Mouse (Mus musculus): ENCODE data around the gene Arid1b.
A peak's percentile ranks its signal among the peaks of the same experiment; 100 is the strongest.

The Arid1b gene

GRCm38 (mm10) chr17:5329478-5329877 is 335.3 kb downstream of the Arid1b start:
- DNase-seq = peak; percentile 41

- DNase-seq = no peak
These were observed 335.9 kb downstream of the Arid1b start for GRCm38 (mm10) chr17:5330063-5330462.

GRCm38 (mm10) chr17:5330644-5331043 is 336.5 kb downstream of the Arid1b start:
- DNase-seq = no peak

- DNase-seq = no peak
These were observed 337.3 kb downstream of the Arid1b start for GRCm38 (mm10) chr17:5331387-5331786.

- DNase-seq = no peak
These were observed 340.4 kb downstream of the Arid1b start for GRCm38 (mm10) chr17:5334567-5334966.

GRCm38 (mm10) chr17:5344426-5344825 is 350.3 kb downstream of the Arid1b start:
- DNase-seq = no peak

DNA sequence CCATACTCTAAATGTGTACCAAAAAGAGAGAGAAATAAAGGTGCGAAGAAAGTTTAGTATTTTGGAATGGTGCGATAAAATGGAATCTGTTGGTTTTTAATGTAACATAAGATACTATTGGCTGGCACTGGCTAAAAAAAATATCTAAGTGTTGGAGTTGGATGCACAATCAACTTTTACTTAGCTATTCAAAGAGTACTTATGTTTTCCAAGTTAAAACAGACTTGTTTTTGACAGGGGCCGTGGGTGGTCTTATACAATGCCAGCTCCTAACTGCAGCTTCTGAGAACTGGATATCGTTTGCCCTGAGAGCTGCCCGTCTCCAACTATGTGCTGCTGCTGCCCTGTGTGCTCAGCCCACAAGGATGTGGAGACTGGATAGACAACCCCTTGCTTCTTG is 351.7 kb downstream of the Arid1b start:
- DNase-seq = no peak

DNA sequence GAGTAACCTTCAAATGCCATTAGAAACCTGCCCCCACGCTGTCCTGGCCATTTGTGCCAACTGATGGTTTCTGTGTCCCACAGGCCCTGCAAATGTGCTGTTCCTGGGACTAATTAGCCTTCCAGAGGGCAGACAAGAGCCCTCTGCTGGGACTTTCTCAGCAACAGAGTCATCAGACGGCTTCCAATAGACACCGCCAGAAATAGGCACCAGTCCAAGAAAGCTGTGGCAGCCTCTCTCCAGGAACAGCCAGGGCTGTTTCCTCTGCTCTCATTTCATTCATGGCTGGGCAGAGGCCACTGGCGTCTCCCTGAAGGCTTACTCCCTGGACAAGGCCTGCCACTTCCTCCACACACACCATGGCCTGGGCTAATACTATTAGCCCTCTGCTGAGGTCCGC is 358.8 kb downstream of the Arid1b start:
- no peak for DNase-seq

GRCm38 (mm10) chr17:5360759-5361158 is 366.6 kb downstream of the Arid1b start:
- no peak for DNase-seq

DNA sequence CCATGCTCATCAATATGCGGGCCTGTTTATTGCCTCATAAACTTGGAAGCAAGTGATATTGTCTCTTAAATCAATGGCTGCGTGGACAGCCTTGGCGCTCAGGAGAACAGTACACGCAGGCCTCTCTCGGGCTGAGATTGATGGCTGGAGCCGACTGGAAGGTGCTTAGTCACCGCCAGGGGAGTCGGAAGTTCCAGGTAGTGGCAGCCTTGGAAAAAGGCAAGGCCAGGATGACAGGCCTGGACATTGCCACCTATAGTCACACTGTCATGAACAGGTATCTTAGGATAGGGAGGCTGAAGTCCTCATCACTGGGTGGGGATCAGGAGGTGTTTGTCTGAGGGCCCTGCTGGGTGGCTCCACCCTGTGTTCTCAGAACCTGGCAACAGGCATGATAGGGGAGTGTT is 371.9 kb downstream of the Arid1b start:
- DNase-seq = no peak

- DNase-seq = no peak
These were observed 376.9 kb downstream of the Arid1b start for GRCm38 (mm10) chr17:5371032-5371431.

GRCm38 (mm10) chr17:5371521-5371920 is 377.4 kb downstream of the Arid1b start:
- peak; percentile 44 for DNase-seq

GRCm38 (mm10) chr17:5372951-5373350 is 378.8 kb downstream of the Arid1b start:
- no peak for DNase-seq

DNA sequence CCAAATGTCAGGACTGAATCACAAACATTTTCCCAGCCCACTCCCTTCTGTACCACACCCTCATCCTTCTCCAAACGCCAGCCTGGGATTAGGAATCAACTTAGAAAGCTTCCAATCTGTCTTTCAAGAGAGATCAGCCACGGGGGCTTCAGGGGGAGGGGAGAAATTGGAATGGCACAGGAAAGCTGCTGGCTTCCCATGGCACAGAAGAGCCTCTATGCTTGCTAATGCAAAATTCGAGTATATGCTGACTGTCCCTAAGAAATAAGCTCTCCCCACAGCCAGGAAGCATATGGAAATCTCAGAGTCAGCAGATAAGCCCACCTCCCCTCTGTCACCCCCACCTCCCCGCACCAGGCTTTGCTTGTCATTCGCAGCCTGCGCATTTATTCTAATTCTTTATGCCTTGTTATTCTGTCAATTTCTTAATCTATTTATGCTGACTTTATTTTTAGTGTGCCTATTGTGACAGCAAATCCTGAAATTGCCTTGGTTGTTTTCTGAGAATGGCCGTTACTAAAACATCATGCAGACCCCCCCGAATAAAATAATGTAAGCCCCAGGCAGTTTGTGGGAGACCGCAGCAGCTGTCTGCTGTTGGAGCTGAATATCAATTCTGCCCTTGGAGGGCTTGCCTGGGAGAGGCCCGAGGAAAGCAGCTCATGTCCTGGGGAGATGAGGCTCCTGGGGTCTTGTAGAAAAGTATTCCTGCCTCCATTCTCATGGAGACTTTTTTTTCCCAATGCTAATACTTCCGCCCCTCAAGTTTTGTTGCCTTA is 383.2 kb downstream of the Arid1b start:
- DNase-seq = peak; percentile 32

DNA sequence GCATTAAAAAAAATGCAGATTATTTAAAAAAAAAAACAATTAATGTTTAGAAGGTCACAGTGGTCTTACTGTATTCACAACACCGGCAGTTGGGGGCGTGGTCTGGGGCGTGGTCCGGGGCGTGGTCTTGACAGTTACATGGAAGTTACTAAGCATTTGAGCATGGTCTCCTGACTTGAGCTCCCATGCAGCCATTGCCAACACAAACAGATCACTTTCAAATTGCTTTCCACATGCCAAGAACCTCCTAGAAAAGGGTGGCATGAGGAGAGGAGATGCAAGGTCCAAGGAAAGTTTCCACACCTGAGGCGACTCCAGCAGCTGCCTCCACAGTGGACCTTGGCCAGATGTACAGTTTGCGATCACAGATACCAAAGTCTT is 383.8 kb downstream of the Arid1b start:
- DNase-seq = no peak

DNA sequence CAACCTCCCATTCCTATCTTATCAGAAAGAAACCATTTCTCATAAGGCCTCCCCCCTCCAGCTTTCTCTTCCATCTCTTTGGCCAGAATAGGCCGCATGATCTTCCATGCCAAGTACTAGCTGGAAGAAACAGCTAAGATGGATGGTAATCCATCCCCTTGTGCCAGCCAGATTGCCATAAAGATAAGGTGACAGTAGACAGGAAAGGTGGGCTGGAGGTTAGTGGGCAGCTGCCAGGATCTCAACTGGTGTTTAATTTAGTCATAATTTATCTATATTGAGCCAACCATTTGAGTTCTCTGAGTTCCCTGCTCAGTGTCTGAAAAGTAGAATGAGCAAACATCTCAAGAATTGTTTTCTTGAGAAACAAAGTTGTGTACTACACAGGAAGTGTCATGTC is 391.6 kb downstream of the Arid1b start:
- DNase-seq = no peak

DNA sequence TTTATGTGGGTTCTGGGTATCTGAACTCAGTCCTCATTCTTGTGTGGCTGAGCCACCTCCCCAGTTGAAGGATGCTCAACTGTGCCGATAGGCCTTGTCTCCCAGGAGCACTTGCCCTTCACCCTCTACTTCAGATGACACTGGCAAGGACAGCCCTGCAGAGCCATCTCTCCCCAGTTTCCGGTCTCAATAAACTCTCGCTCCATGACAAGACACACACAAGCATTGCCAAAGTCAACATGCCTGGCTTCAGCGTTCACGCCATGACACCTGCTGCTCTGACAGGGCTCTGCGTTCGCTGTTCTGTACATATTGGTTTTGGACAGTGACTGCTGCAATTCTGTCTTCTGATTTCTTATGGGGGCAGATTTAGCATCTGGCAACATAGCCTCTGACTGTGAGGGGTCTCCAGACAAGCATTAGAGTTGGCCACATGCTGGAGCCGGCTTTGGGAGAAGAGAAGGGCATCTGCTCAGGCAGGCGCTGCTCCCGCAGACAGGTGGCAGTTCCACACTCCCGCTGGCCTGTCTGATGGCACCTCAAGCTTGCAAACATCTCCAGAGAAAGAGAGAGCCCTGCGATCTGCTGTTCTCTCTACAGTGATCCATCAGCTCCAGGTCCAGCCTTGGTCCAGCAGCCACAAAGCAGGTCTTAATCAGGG is 392.9 kb downstream of the Arid1b start:
- DNase-seq = no peak

DNA sequence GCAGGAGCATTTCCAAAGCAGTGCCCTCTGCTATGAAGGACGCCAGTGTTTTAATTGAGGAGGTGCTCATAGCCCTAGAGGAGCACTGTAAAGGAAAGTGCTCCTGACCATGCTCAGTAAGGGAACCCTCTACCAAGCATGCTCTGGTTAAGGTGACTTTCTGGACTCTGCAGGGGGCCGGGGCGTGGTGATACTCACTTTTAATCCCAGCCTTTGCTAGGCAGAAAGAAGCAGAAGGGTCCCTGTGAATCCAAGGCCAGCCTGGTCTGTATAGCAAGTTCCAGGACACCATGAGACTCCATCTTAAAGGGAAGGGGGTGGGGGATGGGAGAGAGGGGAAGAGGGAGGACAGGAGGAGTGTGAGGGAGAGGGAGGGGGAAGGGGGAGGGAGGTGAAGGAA is 394.2 kb downstream of the Arid1b start:
- DNase-seq = no peak

DNA sequence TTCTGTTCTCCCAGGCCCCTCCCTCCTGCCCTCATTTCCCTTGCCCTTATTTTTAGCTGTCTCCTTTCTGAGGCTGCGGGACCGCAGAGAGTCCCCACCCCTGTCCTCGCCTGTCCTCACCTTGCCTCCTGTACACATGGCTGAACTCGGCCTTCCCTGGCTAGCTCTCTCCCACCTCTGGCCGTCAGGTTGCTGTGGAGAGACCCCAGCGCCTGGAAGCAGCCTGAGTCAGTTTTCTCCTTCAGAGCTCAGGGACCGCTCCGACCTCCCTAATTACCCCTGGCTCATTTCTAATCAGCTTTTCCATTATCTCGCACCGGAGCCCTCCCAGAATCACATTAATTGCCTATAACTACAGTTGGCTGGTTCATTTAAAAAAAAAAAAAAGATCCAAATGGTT is 396.6 kb downstream of the Arid1b start:
- DNase-seq = no peak

GRCm38 (mm10) chr17:5395454-5396205 is 401.5 kb downstream of the Arid1b start:
- DNase-seq = no peak

- DNase-seq = peak; percentile 54
These were observed 402.1 kb downstream of the Arid1b start for GRCm38 (mm10) chr17:5396213-5396612.

All from right cerebral cortex, adult 18-20 months (tissue).